Comparison of ENCODE assay signal across 18 mouse cellular contexts in the genomic region with DNA sequence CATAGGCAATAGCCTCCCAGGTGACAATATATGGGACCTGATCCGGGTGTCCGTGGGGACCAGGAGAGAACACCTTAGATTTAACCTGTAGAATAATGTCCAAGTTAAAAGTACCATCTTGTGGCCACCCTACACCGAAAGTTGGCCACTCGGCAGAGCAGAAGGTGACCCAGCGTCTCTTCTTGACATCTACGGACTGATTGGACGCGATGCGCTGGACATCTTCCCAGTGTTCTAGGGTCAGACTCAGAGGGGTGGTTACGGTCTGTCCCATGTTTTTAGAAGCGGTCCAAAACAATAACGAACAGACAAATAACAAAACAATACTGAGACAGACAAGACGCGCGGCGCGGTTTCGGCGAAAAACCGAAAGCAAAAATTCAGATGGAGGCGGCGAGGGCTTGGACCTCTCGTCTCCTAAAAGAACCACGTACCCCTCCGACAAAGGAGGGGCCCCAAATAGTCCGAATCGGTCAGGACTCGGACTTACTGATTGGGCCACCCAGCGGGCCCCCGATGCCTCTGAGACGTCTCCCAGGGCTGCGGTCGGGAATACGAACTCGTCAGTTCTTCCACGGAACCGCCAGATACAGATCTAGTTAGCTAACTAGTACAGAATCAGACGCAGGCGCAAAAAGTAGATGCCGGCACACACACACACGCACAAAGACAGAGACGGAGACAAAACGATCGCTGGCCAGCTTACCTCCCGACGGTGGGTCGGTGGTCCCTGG. TPM values are rescaled to one million over a fixed set of nuclear protein-coding genes. Genes with fewer than 3 reads are reported as not detected.
"Had no signal": no experiment of that assay in that cellular context is flagged by ENCODE, and none has a peak within 500 bp of the region (broad histone marks: within the 10 kb centered on the region; RNA-seq: fewer than 3 reads in every experiment).

No protein-coding gene starts in this region.

RNA-seq across cellular contexts. Expression of a gene that starts 22.2 kb away (rescaled TPM):
- total RNA-seq: gastrocnemius, adult 18-20 months; gastrocnemius, adult 2 months; gastrocnemius, postnatal 25 days; granulocyte monocyte progenitor cell, adult 5-6 weeks had no signal

RNA-seq across cellular contexts. Expression of a gene that starts 26.5 kb away (rescaled TPM):
- total RNA-seq: common myeloid progenitor, adult 5-6 weeks; gastrocnemius, adult 18-20 months; gastrocnemius, adult 2 months; gastrocnemius, postnatal 10 days; gastrocnemius, postnatal 14 days; gastrocnemius, postnatal 25 days; gastrocnemius, postnatal 36 days; gastrocnemius, postnatal 4 days; heart, adult 18-20 months; heart, adult 2 months; heart, adult 8-10 months had no signal
- polyA plus RNA-seq: embryonic facial prominence, embryonic 10.5 days; embryonic facial prominence, embryonic 11.5 days; gonadal fat pad, adult 2 months; heart, adult 2 months; heart, embryonic 10.5 days; heart, embryonic 11.5 days; heart, embryonic 12.5 days had no signal
